Mouse (Mus musculus) neural tube, embryonic 11.5 days (tissue): ENCODE results near the gene Cdk19. TPM values are rescaled to one million over a fixed set of nuclear protein-coding genes. Genes with fewer than 3 reads are reported as not detected.
A peak's percentile ranks its signal among the peaks of the same experiment; 100 is the strongest.
"Not testable (repeated sequence)": the region's sequence is repeated elsewhere in the genome, so short reads cannot be mapped to it uniquely, and the experiment has no call there.

Experiments used
- ATAC-seq: fragments of 200-750 bp; cut with Nextera tagmentation; 2 replicates; pipeline ENCODE4 v1.8.0; 2017; ENCODE audit warnings: moderate number of reproducible peaks, mild to moderate bottlenecking, moderate TSS enrichment, moderate library complexity; ENCODE audit not compliant: insufficient read depth, low FRiP score, low TSS enrichment
- DNase-seq: peaks from one replicate; pipeline ENCODE4 v3.0.0-alpha.2; 2015; ENCODE audit warnings: low spot score
- H3K27ac ChIP-seq: fragments of 300-500 bp; sonication (generic); 2 replicates; pipeline ENCODE4 v1.5.1; 2014; ENCODE audit warnings: low read depth, mild to moderate bottlenecking, low read length
- H3K27me3 ChIP-seq: fragments of 300-500 bp; sonication (generic); 2 replicates; pipeline ENCODE4 v1.6.1; 2014; ENCODE audit warnings: mild to moderate bottlenecking, low read length, mixed read lengths; ENCODE audit not compliant: control insufficient read depth, insufficient read depth
- H3K36me3 ChIP-seq: fragments of 300-500 bp; sonication (generic); 2 replicates; pipeline ENCODE4 v1.6.1; 2014; ENCODE audit warnings: mild to moderate bottlenecking, low read length, moderate library complexity, mixed read lengths; ENCODE audit not compliant: control insufficient read depth, insufficient read depth
- H3K4me1 ChIP-seq: fragments of 300-500 bp; sonication (generic); 2 replicates; pipeline ENCODE4 v1.6.1; 2014; ENCODE audit warnings: low read length, mixed read lengths; ENCODE audit not compliant: control insufficient read depth, insufficient read depth
- H3K4me2 ChIP-seq: fragments of 300-500 bp; sonication (generic); 2 replicates; pipeline ENCODE4 v1.6.1; 2014; ENCODE audit warnings: low read depth, mild to moderate bottlenecking, moderate library complexity
- H3K4me3 ChIP-seq: fragments of 300-500 bp; sonication (generic); 2 replicates; pipeline ENCODE4 v1.5.1; 2014; ENCODE audit warnings: low read depth, low read length
- H3K9ac ChIP-seq: fragments of 300-500 bp; sonication (generic); 2 replicates; pipeline ENCODE4 v1.6.1; 2014; ENCODE audit warnings: mild to moderate bottlenecking, low read length
- H3K9me3 ChIP-seq: fragments of 300-500 bp; sonication (generic); 2 replicates; pipeline ENCODE4 v1.6.1; 2016; ENCODE audit warnings: low read length; ENCODE audit not compliant: control insufficient read depth
- WGBS: fragments of 180-500 bp; shearing (Covaris S2); extraction: QIAGEN DNeasy Blood & Tissue Kit; methylation state at CpG from one replicate; pipeline ENCODE4 v1.1.7; 2014; 5-methylcytosine and 5-hydroxymethylcytosine counted together
- polyA plus RNA-seq: library from polyadenylated mRNA; unstranded; fragments of >200 nt; fragmentation: Nextera tagmentation; extraction: Ambion mirVana; gene quantifications from 2 replicates; pipeline ENCODE4 v1.2.1, GENCODE M21; 2014

Gene Cdk19
- polyA plus RNA-seq, 1 experiment from 2014 or later, result 8.2 TPM

GRCm38 (mm10) chr10:40526986-40527385 is 187.6 kb downstream of the Cdk19 start:
- Histone ChIP-seq H3K4me3 (no peak overlapping the region), H3K36me3 (no peaks in the 10 kb centered on the region), H3K27ac (no peak overlapping the region), H3K9ac (no peak overlapping the region), H3K9me3 (no peaks in the 10 kb centered on the region), H3K4me2 (no peak overlapping the region), H3K27me3 (no peaks in the 10 kb centered on the region), H3K4me1 (peaks cover 2% of the 10 kb centered on the region; the same call in 1 of the 2 replicates)
- ATAC-seq (no peak), DNase-seq (no peak)
- 87% methylated on average over 3 of the region's 3 CpGs for WGBS

GRCm38 (mm10) chr10:40527573-40527972 is 188.2 kb downstream of the Cdk19 start:
- Histone ChIP-seq H3K4me2 (no peak overlapping the region), H3K27ac (no peak overlapping the region), H3K9ac (no peak overlapping the region), H3K27me3 (no peaks in the 10 kb centered on the region), H3K9me3 (no peaks in the 10 kb centered on the region), H3K4me1 (no peaks in the 10 kb centered on the region), H3K4me3 (no peak overlapping the region), H3K36me3 (no peaks in the 10 kb centered on the region)
- WGBS, result 61% methylated on average over 8 of the region's 8 CpGs
- ATAC-seq, result no peak
- DNase-seq, result no peak

- ATAC-seq, result no peak
- no peak overlapping the region for H3K4me3 ChIP-seq
These were observed 189.3 kb downstream of the Cdk19 start for GRCm38 (mm10) chr10:40528668-40529067.

GRCm38 (mm10) chr10:40529617-40530016 is 190.3 kb downstream of the Cdk19 start:
- no peak for ATAC-seq
- no peaks in the 10 kb centered on the region for H3K4me1 ChIP-seq
- H3K9me3 ChIP-seq, result no peaks in the 10 kb centered on the region
- 67% methylated on average over 6 of the region's 6 CpGs for WGBS
- H3K4me3 ChIP-seq, result no peak overlapping the region
- H3K27me3 ChIP-seq, result no peaks in the 10 kb centered on the region
- no peak overlapping the region for H3K4me2 ChIP-seq
- H3K9ac ChIP-seq, result no peak overlapping the region
- H3K36me3 ChIP-seq, result no peaks in the 10 kb centered on the region
- H3K27ac ChIP-seq, result no peak overlapping the region
- peak; percentile 52 for DNase-seq

More at GRCm38 (mm10) chr10:40528668-40529067, 189.3 kb downstream of the Cdk19 start:
- no peaks in the 10 kb centered on the region for H3K36me3 ChIP-seq
- DNase-seq, result no peak
- no peak overlapping the region for H3K4me2 ChIP-seq
- no peak overlapping the region for H3K27ac ChIP-seq
- H3K4me1 ChIP-seq, result no peaks in the 10 kb centered on the region
- no peaks in the 10 kb centered on the region for H3K9me3 ChIP-seq
- H3K9ac ChIP-seq, result no peak overlapping the region
- WGBS, result 34% methylated on average over 8 of the region's 10 CpGs
- H3K27me3 ChIP-seq, result no peaks in the 10 kb centered on the region

GRCm38 (mm10) chr10:40530661-40531060 is 191.3 kb downstream of the Cdk19 start:
- Histone ChIP-seq H3K9me3 (no peaks in the 10 kb centered on the region), H3K4me1 (no peaks in the 10 kb centered on the region), H3K9ac (no peak overlapping the region), H3K4me3 (no peak overlapping the region), H3K36me3 (no peaks in the 10 kb centered on the region), H3K4me2 (no peak overlapping the region), H3K27ac (no peak overlapping the region), H3K27me3 (no peaks in the 10 kb centered on the region)
- ATAC-seq, result no peak
- WGBS, result 86% methylated on average over 3 of the region's 3 CpGs
- no peak for DNase-seq

- not testable (repeated sequence) for H3K27me3 ChIP-seq, ATAC-seq, H3K9ac ChIP-seq, H3K4me1 ChIP-seq, H3K4me3 ChIP-seq, H3K4me2 ChIP-seq, DNase-seq, H3K36me3 ChIP-seq, H3K9me3 ChIP-seq, H3K27ac ChIP-seq
- 94% methylated on average over 4 of the region's 4 CpGs for WGBS
These were observed 193.2 kb downstream of the Cdk19 start for GRCm38 (mm10) chr10:40532586-40532985.

Other genes with a start within 250 kb of the Cdk19 start
- 3.8 and 4.4 TPM in 2 replicates for gene Slc16a10, start 197.3 kb upstream of the Cdk19 start, polyA plus RNA-seq
- 85.7 and 87.0 TPM in 2 replicates for gene Rpf2, start 92.5 kb upstream of the Cdk19 start, polyA plus RNA-seq
- gene Gtf3c6, start 81.5 kb upstream of the Cdk19 start, polyA plus RNA-seq, result 137 and 141 TPM in 2 replicates
- 94.8 and 97.9 TPM in 2 replicates for gene Amd1, start 37.4 kb upstream of the Cdk19 start, polyA plus RNA-seq
- not detected in 2 replicates for gene Slc22a16, start 230.8 kb downstream of the Cdk19 start, polyA plus RNA-seq